ENCODE assay signal across 29 mouse cellular contexts in the genomic region with DNA sequence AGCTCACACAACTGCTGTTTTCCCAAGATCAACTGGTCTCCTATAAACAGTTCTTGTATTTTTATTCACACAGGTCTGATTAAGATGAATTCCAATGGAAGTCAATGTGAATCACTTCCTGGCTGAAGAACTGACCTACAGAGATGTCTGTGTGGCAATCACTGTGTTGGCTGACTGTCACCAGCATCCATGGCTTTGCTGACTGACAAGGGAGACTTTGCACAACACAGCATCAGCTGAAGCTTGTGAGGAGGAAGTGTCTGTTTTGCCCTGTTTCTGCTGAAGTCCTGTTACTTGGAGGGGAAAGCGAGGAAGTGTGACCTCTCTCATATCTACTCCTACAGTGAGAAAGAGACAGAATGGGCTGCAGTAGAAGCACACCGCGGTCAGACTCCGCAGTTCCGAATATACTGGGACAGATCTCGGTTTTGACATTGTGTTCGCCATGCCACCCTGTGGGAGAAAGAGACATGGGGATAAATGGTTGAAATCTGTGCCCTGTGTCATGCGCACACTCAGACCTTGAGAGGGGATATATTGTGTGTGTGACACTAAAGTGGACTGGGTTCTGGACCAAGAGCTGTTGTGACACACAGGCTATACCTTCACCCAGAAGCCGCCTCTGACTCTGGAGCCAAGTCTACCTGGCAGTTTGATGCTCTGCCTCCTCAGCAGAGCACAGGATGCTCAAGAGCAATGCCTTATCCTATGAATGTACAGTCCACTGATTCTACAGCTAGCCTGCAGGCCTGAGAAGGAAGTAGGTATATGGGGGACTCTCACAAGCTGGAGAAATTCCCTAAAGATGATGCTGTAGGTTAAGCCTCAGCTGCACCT. TPM values are rescaled to one million over a fixed set of nuclear protein-coding genes. Genes with fewer than 3 reads are reported as not detected.
DNase-seq lines count a peak whose midpoint lies in the region; ATAC-seq lines count a peak whose summit lies in the region.
"Had no signal": no experiment of that assay in that cellular context is flagged by ENCODE, and none has a peak within 500 bp of the region (broad histone marks: within the 10 kb centered on the region; RNA-seq: fewer than 3 reads in every experiment).

No protein-coding gene starts in this region.

- H3K4me2 ChIP-seq in heart, embryonic 16.5 days (ENCODE audit: low read depth, low read length): no peak overlapping the region
- H3K4me2 ChIP-seq: hindbrain, embryonic 12.5 days; lung, embryonic 15.5 days; midbrain, embryonic 13.5 days; neural tube, embryonic 13.5 days; stomach, embryonic 15.5 days had no signal

- H3K4me3 ChIP-seq in heart, embryonic 16.5 days (ENCODE audit: low read length): no peak overlapping the region
- H3K4me3 ChIP-seq in macrophage (ENCODE audit: inconsistent target): no peak overlapping the region
- H3K4me3 ChIP-seq: forebrain, embryonic 10.5 days; hindbrain, embryonic 12.5 days; lung, embryonic 15.5 days; midbrain, embryonic 13.5 days; neural tube, embryonic 13.5 days; stomach, embryonic 15.5 days had no signal

- peaks cover 6% of the 10 kb centered on the region for H3K4me1 ChIP-seq in heart, embryonic 16.5 days (ENCODE audit: control insufficient read depth, insufficient read depth, low read length)
- H3K4me1 ChIP-seq: forebrain, embryonic 10.5 days; hindbrain, embryonic 12.5 days; lung, embryonic 15.5 days; midbrain, embryonic 13.5 days; neural tube, embryonic 13.5 days; stomach, embryonic 15.5 days had no signal

- peaks cover 22% of the 10 kb centered on the region; the same call in 1 of the 2 replicates for H3K79me2 ChIP-seq in macrophage (ENCODE audit: inconsistent target)

- no peak for ATAC-seq in heart, embryonic 16.5 days (replicated peaks; ENCODE audit: extremely low read depth, insufficient read depth, low FRiP score)
- ATAC-seq: forebrain, postnatal 0 days; midbrain, embryonic 13.5 days had no signal

- DNase-seq in heart, adult 11 months: peak; percentile 91
- DNase-seq in heart, postnatal 10 days: no peak
- DNase-seq in heart, postnatal 14 days: no peak
- peak; percentile 98 for DNase-seq in adipocyte (ENCODE audit: low spot score)
- DNase-seq in adrenal gland, adult (ENCODE audit: inconsistent age in 2 of 2, low spot score in 1 of 2): no peak
- no peak for DNase-seq in cerebellum, adult 11 months
- DNase-seq: cerebellum, adult 11-12 months; cerebellum, postnatal 25 days; forebrain, postnatal 0 days; gastrocnemius, postnatal 36 days; kidney, adult 2 months; kidney, postnatal 10 days; thymus, adult 18-20 months had no signal

- intact Hi-C loops in heart, postnatal 10 days (cut with DNase I): no loop called here
- intact Hi-C loops in heart, postnatal 14 days (cut with DNase I): no loop called here

- WGBS in heart, embryonic 16.5 days: 88% methylated on average over 9 of the region's 9 CpGs
- WGBS in macrophage (ENCODE audit: missing documents): 66% methylated on average over 9 of the region's 9 CpGs

- H3K9ac ChIP-seq in heart, embryonic 16.5 days (ENCODE audit: low read length): no peak overlapping the region
- H3K9ac ChIP-seq: forebrain, postnatal 0 days; hindbrain, embryonic 12.5 days; lung, embryonic 15.5 days; midbrain, embryonic 13.5 days; neural tube, embryonic 13.5 days; stomach, embryonic 15.5 days had no signal

- 0 out of 2 replicates have a peak, but pooled peaks cover 2% of the 10 kb centered on the region for H3K27me3 ChIP-seq in heart, embryonic 16.5 days (ENCODE audit: control insufficient read depth, insufficient read depth, low read length)
- H3K27me3 ChIP-seq: hindbrain, embryonic 12.5 days; lung, embryonic 15.5 days; midbrain, embryonic 13.5 days; neural tube, embryonic 13.5 days; stomach, embryonic 15.5 days had no signal

- H3K36me3 ChIP-seq in heart, embryonic 16.5 days (ENCODE audit: control insufficient read depth, insufficient read depth): no peaks in the 10 kb centered on the region
- no peaks in the 10 kb centered on the region for H3K36me3 ChIP-seq in macrophage (ENCODE audit: inconsistent target)
- H3K36me3 ChIP-seq: forebrain, embryonic 10.5 days; hindbrain, embryonic 12.5 days; lung, embryonic 15.5 days; midbrain, embryonic 13.5 days; neural tube, embryonic 13.5 days; stomach, embryonic 15.5 days had no signal

- no peaks in the 10 kb centered on the region for H3K9me3 ChIP-seq in heart, embryonic 16.5 days (replicated peaks; ENCODE audit: control insufficient read depth, low read length)
- H3K9me3 ChIP-seq: forebrain, embryonic 10.5 days; hindbrain, embryonic 12.5 days; lung, embryonic 15.5 days; midbrain, embryonic 13.5 days; neural tube, embryonic 13.5 days; stomach, embryonic 15.5 days had no signal

- H3K27ac ChIP-seq in heart, embryonic 16.5 days (ENCODE audit: low read length): 0 out of 2 replicates have a peak overlapping the region, but pooled peaks have one; percentile 10
- peak overlapping the region; percentile 92 for H3K27ac ChIP-seq in macrophage
- H3K27ac ChIP-seq: forebrain, embryonic 10.5 days; hindbrain, embryonic 12.5 days; lung, embryonic 15.5 days; midbrain, embryonic 13.5 days; neural tube, embryonic 13.5 days; stomach, embryonic 15.5 days had no signal

RNA-seq across cellular contexts. Expression of a gene that starts 4.3 kb away (rescaled TPM):
- 1 to 10 TPM; 3.3 to 4.1 TPM for total RNA-seq in heart, postnatal 10 days (2021)
- 2.6 and 2.9 TPM in 2 replicates for polyA plus RNA-seq in heart, embryonic 16.5 days (2015; fragmentation: Nextera tagmentation; extraction: Ambion mirVana)
- 1 to 10 TPM; 8.6 to 9.2 TPM for total RNA-seq in heart, postnatal 14 days (2021)
- 1 to 10 TPM in 2 of 26 experiments, under 1 TPM in 6, not detected in 18; 0.59 to 1.1 (median 0.81) TPM for total RNA-seq in macrophage (2018; cell fraction: chromatin; rRNA removed)
- 1 to 10 TPM; 2.7 to 9.2 (median 5.1) TPM for total RNA-seq in macrophage (2018; cell fraction: cytosol; rRNA removed)
- total RNA-seq in macrophage (2018; cell fraction: nucleus; rRNA removed): 1 to 10 TPM in 25 of 26 experiments, not detected in 1; 1.0 to 5.4 (median 2.7) TPM
- polyA plus RNA-seq in macrophage (2018): 3.4 to 8.7 TPM (median 5.9 TPM) in 3 replicates
- total RNA-seq: CH12.LX; forebrain, postnatal 0 days; MEL had no signal
- polyA plus RNA-seq: forebrain, embryonic 10.5 days; hindbrain, embryonic 12.5 days; midbrain, embryonic 13.5 days had no signal

RNA-seq across cellular contexts. Expression of a gene that starts 6.3 kb away (rescaled TPM):
- 10 to 100 TPM; 33.5 to 56.5 TPM for total RNA-seq in heart, postnatal 10 days (2021)
- 86.6 and 87.8 TPM in 2 replicates for polyA plus RNA-seq in heart, embryonic 16.5 days (2015; fragmentation: Nextera tagmentation; extraction: Ambion mirVana)
- total RNA-seq in heart, postnatal 14 days (2021): 10 to 100 TPM; 93.0 to 99.3 TPM
- 1,000 to 10,000 TPM in 1 of 26 experiments, 100 to 1,000 TPM in 25; 167 to 1,242 (median 625) TPM for total RNA-seq in macrophage (2018; cell fraction: chromatin; rRNA removed)
- over 10,000 TPM in 25 of 26 experiments, 1,000 to 10,000 TPM in 1; 9,978 to 23,163 (median 15,255) TPM for total RNA-seq in macrophage (2018; cell fraction: cytosol; rRNA removed)
- over 10,000 TPM in 2 of 26 experiments, 1,000 to 10,000 TPM in 24; 1,420 to 12,393 (median 7,308) TPM for total RNA-seq in macrophage (2018; cell fraction: nucleus; rRNA removed)
- polyA plus RNA-seq in macrophage (2018): 16,156 to 35,026 TPM (median 20,022 TPM) in 3 replicates
- total RNA-seq: MEL had no signal

RNA-seq across cellular contexts. Expression of a gene that starts 49.9 kb away (rescaled TPM):
- total RNA-seq in heart, postnatal 10 days (2021): not detected
- polyA plus RNA-seq in heart, embryonic 16.5 days (2015; fragmentation: Nextera tagmentation; extraction: Ambion mirVana): not detected in 2 replicates
- not detected for total RNA-seq in heart, postnatal 14 days (2021)
- total RNA-seq in macrophage (2018; cell fraction: chromatin; rRNA removed): not detected
- not detected for total RNA-seq in macrophage (2018; cell fraction: cytosol; rRNA removed)
- not detected for total RNA-seq in macrophage (2018; cell fraction: nucleus; rRNA removed)
- not detected in 3 replicates for polyA plus RNA-seq in macrophage (2018)
- total RNA-seq: CH12.LX; forebrain, postnatal 0 days; gastrocnemius, postnatal 36 days; layer of hippocampus, adult 18-20 months; left cerebral cortex, postnatal 25 days; MEL had no signal
- polyA plus RNA-seq: brain, embryonic 14.5 days; forebrain, embryonic 10.5 days; hindbrain, embryonic 12.5 days; kidney, adult 2 months; limb, embryonic 14.5 days; lung, embryonic 15.5 days; midbrain, embryonic 13.5 days; neural tube, embryonic 13.5 days; spleen, adult 2 months; stomach, embryonic 15.5 days; urinary bladder, adult 2 months had no signal

Comparison
In these comparisons a context has a peak if more than half of its experiments do, and no peak if none do; other contexts are left out.
1. DNase-seq: peak in heart, adult 11 months (single experiment) and adipocyte (single experiment); none in heart, postnatal 10 days (0 of 2), heart, postnatal 14 days (0 of 2), adrenal gland, adult (0 of 2) and cerebellum, adult 11 months (single experiment).